In the genomic region with DNA sequence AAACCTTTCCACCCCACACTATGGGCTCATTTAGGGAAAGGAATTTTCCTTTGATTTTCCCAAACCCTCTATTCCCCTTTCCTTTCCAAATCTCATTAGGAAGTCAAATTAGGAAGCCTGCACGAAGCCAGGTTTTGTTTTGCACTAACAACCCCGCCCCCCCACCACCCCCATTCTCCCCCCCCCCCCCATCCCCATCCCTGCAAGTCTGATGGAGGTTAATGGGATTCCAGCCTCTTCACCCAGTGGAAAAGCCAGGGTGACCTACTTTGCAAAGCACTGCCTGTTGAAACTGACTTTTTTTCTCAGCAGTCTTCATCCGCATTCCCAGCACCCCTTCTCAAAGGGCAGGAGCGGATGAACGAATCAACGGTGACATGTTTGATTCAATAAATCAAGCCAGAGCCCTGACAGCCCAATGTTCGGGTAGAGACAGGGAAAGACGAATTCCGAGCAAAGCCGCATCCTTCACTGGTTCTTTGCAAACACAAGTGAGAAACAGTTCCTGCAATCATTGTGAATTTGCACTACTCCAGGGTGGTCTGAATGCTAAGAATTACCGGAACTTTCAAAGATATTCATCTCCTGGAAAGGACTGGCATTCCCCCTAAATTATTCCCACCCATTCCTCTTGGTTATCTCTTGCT, we compare ENCODE assay signal across 8 mouse cellular contexts.
DNase-seq lines count a peak whose midpoint lies in the region; ATAC-seq and TF ChIP-seq lines count a peak whose summit lies in the region.

No protein-coding gene starts in this region.

- H3K4me3 ChIP-seq in layer of hippocampus, adult 2 months, result peak overlapping the region; percentile 44
- peak overlapping the region; percentile 38 for H3K4me3 ChIP-seq in embryonic facial prominence, embryonic 12.5 days
- H3K4me3 ChIP-seq in intestine, embryonic 14.5 days (ENCODE audit: low read depth, low read length), result peak overlapping the region; percentile 48
- H3K4me3 ChIP-seq in liver, postnatal 0 days (ENCODE audit: low read depth, low read length), result peak overlapping the region; percentile 53
- H3K4me3 ChIP-seq in small intestine, adult 2 months (ENCODE audit: low read depth, low read length), result peak overlapping the region; percentile 69

- no peaks in the 10 kb centered on the region; the same call in 1 of the 2 replicates for H3K27me3 ChIP-seq in embryonic facial prominence, embryonic 12.5 days
- no peaks in the 10 kb centered on the region for H3K27me3 ChIP-seq in intestine, embryonic 14.5 days (replicated peaks; ENCODE audit: control insufficient read depth, insufficient read depth, low read length)
- H3K27me3 ChIP-seq in liver, postnatal 0 days (ENCODE audit: insufficient read depth, low read length), result no peaks in the 10 kb centered on the region
- H3K27me3 ChIP-seq in small intestine, adult 2 months (ENCODE audit: control insufficient read depth, insufficient read depth, low read length), result no peaks in the 10 kb centered on the region

- peaks cover 3% of the 10 kb centered on the region; the same call in 1 of the 2 replicates for H3K4me1 ChIP-seq in embryonic facial prominence, embryonic 12.5 days
- H3K4me1 ChIP-seq in intestine, embryonic 14.5 days (replicated peaks; ENCODE audit: control insufficient read depth, insufficient read depth, low read length), result no peaks in the 10 kb centered on the region
- peaks cover 3% of the 10 kb centered on the region; the same call in 1 of the 2 replicates for H3K4me1 ChIP-seq in liver, postnatal 0 days (ENCODE audit: insufficient read depth)
- H3K4me1 ChIP-seq in small intestine, adult 2 months (ENCODE audit: control insufficient read depth, insufficient read depth, insufficient read length, low read length), result peaks cover 2% of the 10 kb centered on the region; the same call in 1 of the 2 replicates

- H3K9ac ChIP-seq in embryonic facial prominence, embryonic 12.5 days, result no peak overlapping the region
- peak overlapping the region; percentile 35 for H3K9ac ChIP-seq in intestine, embryonic 14.5 days (ENCODE audit: low read length)
- H3K9ac ChIP-seq in liver, postnatal 0 days (replicated peaks), result peak overlapping the region; percentile 45

- TF ChIP-seq CTCF in layer of hippocampus, adult 2 months (conservative IDR thresholded peaks at IDR 0.05), result no peak
- TF ChIP-seq CTCF in liver, postnatal 0 days (IDR thresholded peaks at IDR 0.05; ENCODE audit: low read depth), result no peak
- TF ChIP-seq CTCF in small intestine, adult 2 months (IDR thresholded peaks at IDR 0.05; ENCODE audit: extremely low read depth, insufficient read length, insufficient replicate concordance, low read depth, low read length), result no peak

- TF ChIP-seq EP300 in liver, postnatal 0 days (IDR thresholded peaks at IDR 0.05; ENCODE audit: low read depth), result no peak

- TF ChIP-seq POLR2A in small intestine, adult 2 months (IDR thresholded peaks at IDR 0.05; ENCODE audit: low read depth, low read length), result no peak

- H3K4me2 ChIP-seq in embryonic facial prominence, embryonic 12.5 days (replicated peaks), result peak overlapping the region; percentile 66
- H3K4me2 ChIP-seq in intestine, embryonic 14.5 days (ENCODE audit: low read length), result peak overlapping the region; percentile 72
- peak overlapping the region; percentile 70 for H3K4me2 ChIP-seq in liver, postnatal 0 days (ENCODE audit: low read depth, low read length)

- no peaks in the 10 kb centered on the region for H3K9me3 ChIP-seq in embryonic facial prominence, embryonic 12.5 days
- H3K9me3 ChIP-seq in intestine, embryonic 14.5 days (ENCODE audit: control insufficient read depth, low read length), result no peaks in the 10 kb centered on the region
- H3K9me3 ChIP-seq in liver, postnatal 0 days (ENCODE audit: low read length), result no peaks in the 10 kb centered on the region

- ATAC-seq in embryonic facial prominence, embryonic 12.5 days (ENCODE audit: insufficient number of reproducible peaks, insufficient read depth, low FRiP score, low TSS enrichment), result no peak
- ATAC-seq in intestine, embryonic 14.5 days (replicated peaks; ENCODE audit: low FRiP score, low TSS enrichment, low read depth), result no peak
- no peak for ATAC-seq in liver, postnatal 0 days

- peak overlapping the region; percentile 84 for H3K27ac ChIP-seq in layer of hippocampus, adult 2 months
- H3K27ac ChIP-seq in embryonic facial prominence, embryonic 12.5 days, result no peak overlapping the region
- H3K27ac ChIP-seq in intestine, embryonic 14.5 days (ENCODE audit: low read depth), result no peak overlapping the region
- no peak overlapping the region for H3K27ac ChIP-seq in liver, postnatal 0 days (ENCODE audit: low read depth)
- no peak overlapping the region for H3K27ac ChIP-seq in small intestine, adult 2 months (ENCODE audit: insufficient read depth, low read depth, low read length)

- no peak for DNase-seq in layer of hippocampus, adult 2 months (ENCODE audit: low spot score in 2 of 2)
- DNase-seq in layer of hippocampus, adult 9-10 months (ENCODE audit: low spot score), result no peak
- DNase-seq in intestine, embryonic 14.5 days (ENCODE audit: low spot score), result peak; percentile 56
- no peak for DNase-seq in liver, postnatal 0 days
- DNase-seq in urinary bladder, postnatal 10 days (ENCODE audit: low spot score), result no peak
- DNase-seq in spleen, adult 18-20 months, result no peak

- H3K36me3 ChIP-seq in embryonic facial prominence, embryonic 12.5 days, result no peaks in the 10 kb centered on the region
- H3K36me3 ChIP-seq in intestine, embryonic 14.5 days (ENCODE audit: control insufficient read depth, insufficient read depth, low read length), result no peaks in the 10 kb centered on the region
- H3K36me3 ChIP-seq in liver, postnatal 0 days (replicated peaks; ENCODE audit: insufficient read depth, low read length), result no peaks in the 10 kb centered on the region
- H3K36me3 ChIP-seq in small intestine, adult 2 months (ENCODE audit: control insufficient read depth, insufficient read depth, low read length), result no peaks in the 10 kb centered on the region

- WGBS in embryonic facial prominence, embryonic 12.5 days, result 11% methylated on average over 11 of the region's 11 CpGs
- WGBS in intestine, embryonic 14.5 days, result 8% methylated on average over 11 of the region's 11 CpGs
- 10% methylated on average over 11 of the region's 11 CpGs for WGBS in liver, postnatal 0 days (ENCODE audit: insufficient replicate concordance)
- 21% methylated on average over 11 of the region's 11 CpGs for WGBS in small intestine, adult 2 months
